Mouse (Mus musculus) lung, postnatal 25 days (tissue): ENCODE measurements around the gene Tasp1.
"Not testable (repeated sequence)": the region's sequence is repeated elsewhere in the genome, so short reads cannot be mapped to it uniquely, and the experiment has no call there.

Experiments
- DNase-seq: peaks from one replicate; pipeline ENCODE4 v3.0.0; 2022; ENCODE audit warnings: low spot score

Tasp1 gene

GRCm38 (mm10) chr2:139883581-139884263 lies 182.9 kb downstream of the Tasp1 start:
- DNase-seq, result peak; percentile 26

GRCm38 (mm10) chr2:139878052-139878621 lies 188.5 kb downstream of the Tasp1 start:
- DNase-seq, result no peak

DNA sequence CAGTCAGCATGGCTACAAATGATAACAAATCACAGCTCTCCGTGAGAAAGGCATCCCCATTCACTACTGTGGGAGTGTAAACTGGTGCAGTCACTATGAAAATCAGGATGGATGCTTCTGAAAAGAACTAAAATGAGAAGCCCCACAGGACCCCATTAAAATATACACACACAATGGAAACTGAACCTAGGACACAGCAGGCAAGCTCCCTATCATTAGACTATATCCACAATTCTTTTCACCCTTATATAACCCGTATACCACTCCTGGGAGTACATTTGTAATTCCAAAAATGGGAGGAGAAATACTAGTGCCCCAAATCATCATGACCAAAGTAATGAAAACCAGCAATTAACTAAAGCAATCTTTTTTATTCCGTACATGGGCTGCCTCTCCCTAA lies 190.7 kb downstream of the Tasp1 start:
- no peak for DNase-seq

DNA sequence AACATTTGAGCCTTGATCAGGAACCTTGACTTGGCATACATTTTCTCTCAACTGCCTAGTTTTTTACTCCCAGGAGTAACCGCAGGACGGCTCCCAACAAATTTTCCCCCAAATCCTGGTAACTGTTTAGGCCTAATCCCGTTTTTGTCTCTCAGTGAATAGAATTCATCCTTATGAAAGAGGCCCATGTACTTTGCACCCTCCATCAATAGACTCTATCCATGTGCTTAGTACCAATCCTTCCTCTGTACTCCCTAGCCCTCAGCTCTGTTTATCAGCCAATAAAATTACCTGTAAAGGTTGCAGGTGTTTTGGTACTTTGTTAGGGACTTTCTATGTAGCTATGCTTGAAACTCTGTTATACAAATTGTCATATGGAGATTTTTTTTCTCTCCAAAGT lies 192.4 kb downstream of the Tasp1 start:
- no peak for DNase-seq

DNA sequence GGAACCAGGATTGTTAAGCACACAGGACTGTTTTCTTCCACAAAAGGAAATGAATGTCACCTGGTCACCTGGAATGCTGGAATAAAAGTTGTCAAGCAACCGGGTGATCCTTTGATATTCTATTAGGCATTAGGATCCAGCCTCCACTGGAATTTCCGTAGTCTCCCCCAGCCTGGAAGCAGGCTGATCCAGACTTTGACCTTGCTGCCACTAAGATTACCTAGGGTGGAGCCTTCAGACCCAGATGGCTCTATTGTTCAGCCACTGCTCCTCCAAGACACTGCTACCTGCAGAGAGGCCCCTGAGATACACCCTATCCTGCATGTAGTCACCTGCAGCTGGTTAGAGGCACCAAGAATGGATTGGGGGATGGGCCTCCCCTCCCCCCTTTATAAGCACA lies 192.8 kb downstream of the Tasp1 start:
- no peak for DNase-seq

GRCm38 (mm10) chr2:139869071-139869470 lies 197.5 kb downstream of the Tasp1 start:
- not testable (repeated sequence) for DNase-seq

DNA sequence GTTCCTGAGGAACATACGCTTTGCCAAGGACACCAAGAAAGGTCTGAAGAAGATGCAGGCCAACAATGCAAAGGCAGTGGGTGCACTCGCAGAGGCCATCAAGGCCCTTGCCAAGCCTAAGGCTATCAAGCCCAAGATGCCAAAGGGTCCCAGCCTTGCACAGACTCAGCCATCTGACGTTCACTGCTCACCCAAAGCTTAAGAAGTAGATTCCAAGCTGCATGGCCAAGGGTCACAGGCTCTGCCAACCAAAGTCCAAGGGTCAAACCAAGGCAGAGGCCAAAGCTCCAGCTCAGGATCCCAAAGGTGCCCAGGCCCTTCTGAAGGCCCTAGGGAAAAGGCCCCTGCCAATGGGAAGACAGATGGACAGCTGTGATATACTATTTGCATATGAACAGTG lies 203.2 kb downstream of the Tasp1 start:
- not testable (repeated sequence) for DNase-seq

- no peak for DNase-seq
Observed at GRCm38 (mm10) chr2:139860133-139860494, 206.5 kb downstream of the Tasp1 start.

- peak; percentile 65 for DNase-seq
Observed at GRCm38 (mm10) chr2:139859424-139860132, 207.0 kb downstream of the Tasp1 start.

DNA sequence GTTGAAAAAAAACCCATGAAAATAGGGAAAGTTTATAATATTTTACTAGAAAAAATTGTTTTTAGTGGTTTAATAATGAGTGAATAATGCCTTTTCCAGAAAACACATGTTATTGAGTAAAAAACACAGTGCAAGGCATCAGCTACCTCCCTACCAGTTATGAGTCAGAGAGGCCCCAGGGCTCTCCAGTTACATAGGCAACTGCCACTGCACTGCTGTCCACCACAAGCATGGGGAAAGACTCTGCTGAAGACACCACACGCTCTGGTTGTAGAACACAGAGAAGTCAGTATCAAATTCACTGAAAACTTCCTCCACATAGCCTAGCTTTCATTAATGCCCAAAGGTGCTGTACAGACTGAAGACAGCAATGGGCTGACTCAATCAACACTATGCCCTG lies 217.0 kb downstream of the Tasp1 start:
- DNase-seq, result no peak

DNA sequence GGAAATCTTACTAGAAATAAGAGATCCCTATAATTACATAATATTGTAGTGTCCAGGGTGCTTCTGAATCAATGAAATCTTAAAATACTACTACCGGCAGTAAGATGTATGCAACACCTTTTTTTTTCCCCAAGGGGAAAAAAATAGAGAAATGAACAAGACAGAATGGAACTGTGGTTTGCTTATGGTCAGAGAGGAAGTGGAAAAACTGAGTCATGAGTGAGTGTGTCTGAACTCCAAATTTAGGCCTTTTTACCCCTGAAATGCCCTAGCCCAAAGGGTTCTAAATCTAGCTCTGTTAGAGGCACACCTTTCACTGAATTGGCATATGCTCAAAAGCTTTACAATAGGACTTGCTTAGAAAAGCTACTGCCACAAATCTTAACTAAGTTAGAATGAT lies 225.2 kb downstream of the Tasp1 start:
- peak; percentile 30 for DNase-seq

- DNase-seq, result no peak
Observed at GRCm38 (mm10) chr2:139840941-139841340, 225.7 kb downstream of the Tasp1 start.

DNA sequence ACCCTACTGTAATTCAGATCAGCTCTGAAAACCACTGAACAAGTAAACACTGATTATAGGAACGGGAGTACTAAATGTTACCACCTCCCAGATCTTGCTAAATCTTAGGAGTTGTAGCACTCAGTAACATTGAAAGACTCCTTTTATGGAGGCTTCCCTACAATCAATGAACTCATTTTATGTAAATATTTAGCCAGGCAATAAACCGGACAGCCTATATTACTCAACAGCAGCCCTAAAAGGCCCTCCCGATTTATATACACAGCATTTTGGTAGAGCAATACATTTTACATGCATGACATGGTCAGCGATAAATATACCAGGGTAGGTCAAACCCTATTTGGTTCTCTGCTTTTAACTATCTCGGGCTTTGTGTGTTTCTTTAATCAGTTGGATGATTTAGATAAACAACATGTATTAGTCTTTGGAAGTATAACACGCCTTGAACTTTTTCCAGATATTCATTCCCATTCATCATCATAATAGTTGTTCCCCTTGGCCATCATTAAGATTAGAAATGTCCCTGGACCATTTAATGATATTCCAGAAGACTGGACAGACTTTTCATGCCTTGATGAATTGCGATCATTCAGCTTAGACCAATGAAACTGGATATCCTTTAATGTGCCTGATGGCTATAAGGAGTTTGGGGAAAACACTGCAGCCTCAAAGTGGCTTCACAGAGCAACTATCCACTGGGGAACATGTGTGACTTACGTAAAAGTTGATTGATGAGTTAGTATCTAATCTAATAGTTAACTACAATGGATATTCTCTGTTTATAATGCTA lies 244.8 kb downstream of the Tasp1 start:
- no peak for DNase-seq

GRCm38 (mm10) chr2:139817275-139817674 lies 249.3 kb downstream of the Tasp1 start:
- DNase-seq, result no peak

GRCm38 (mm10) chr2:139807887-139808286 lies 258.7 kb downstream of the Tasp1 start:
- no peak for DNase-seq

DNA sequence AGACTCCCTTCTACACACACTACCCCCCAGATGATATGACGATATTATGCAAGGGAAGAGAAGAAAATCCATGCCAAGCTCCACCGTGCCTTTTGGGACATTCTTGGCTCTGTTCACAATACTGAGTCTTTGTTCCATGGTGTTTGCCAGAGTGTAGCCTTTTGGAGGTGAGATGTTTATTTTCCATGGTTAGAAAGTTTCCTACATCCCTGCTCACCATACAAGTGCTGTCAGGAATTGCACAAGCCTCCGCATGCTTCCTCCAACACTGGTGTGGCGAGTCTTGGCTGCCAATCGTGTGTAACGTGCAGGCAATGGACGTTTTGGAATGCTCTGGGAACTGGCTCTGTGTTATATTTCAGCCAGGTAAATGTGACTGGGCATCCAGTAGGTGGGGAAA lies 262.6 kb downstream of the Tasp1 start:
- peak; percentile 12 for DNase-seq

- peak; percentile 59 for DNase-seq
Observed at GRCm38 (mm10) chr2:139792345-139793120, 274.1 kb downstream of the Tasp1 start.

DNA sequence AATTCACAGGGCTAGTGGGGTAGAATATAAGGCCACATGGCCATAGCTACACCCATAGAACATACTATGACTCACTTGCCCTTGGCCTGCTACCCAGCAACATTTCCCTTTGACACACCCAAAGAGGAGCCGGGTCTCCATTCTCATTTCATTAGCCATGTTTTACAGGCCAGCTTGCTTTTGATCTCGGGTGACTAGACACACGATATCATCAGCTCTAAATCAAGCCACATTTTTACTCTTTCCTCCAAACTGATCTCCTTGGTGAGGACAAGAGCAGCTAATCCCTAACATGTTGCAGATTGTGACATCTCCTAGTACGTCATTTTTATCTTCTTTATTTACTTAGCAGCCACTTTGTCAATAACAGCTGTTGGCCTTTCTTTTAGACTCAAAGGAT lies 277.9 kb downstream of the Tasp1 start:
- peak; percentile 24 for DNase-seq

- DNase-seq, result no peak
Observed at GRCm38 (mm10) chr2:139784946-139785345, 281.7 kb downstream of the Tasp1 start.

DNA sequence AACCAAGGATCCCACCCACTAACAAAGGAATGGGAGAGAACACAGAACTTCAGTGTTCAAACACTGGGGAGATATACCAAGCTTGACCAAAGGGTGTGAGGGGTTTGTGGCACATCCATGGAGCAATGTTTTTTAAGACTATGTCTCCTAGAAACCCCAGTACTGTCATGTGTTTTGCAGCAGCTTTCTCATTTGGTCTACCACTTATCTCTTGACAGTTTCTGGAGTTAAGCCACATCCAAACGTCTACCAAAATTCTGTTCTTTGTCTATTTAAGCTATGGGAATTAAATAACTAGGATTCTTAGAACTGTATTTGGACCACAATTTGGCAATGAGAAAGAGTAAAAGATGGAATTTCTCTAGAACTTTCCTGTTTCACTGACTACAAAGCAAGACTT lies 282.1 kb downstream of the Tasp1 start:
- no peak for DNase-seq
